Mouse (Mus musculus) heart, postnatal 0 days (tissue): Measurements from ENCODE around the gene Fundc1.

Experiments
- CTCF ChIP-seq: IDR thresholded peaks from 2 replicates; pipeline ENCODE4 v1.5.1; 2016; ENCODE audit warnings: antibody characterized with exemption, control low read depth, low read depth
- EP300 ChIP-seq: IDR thresholded peaks from 2 replicates; pipeline ENCODE4 v1.6.1; 2016; ENCODE audit warnings: antibody characterized with exemption, low read depth

DNA sequence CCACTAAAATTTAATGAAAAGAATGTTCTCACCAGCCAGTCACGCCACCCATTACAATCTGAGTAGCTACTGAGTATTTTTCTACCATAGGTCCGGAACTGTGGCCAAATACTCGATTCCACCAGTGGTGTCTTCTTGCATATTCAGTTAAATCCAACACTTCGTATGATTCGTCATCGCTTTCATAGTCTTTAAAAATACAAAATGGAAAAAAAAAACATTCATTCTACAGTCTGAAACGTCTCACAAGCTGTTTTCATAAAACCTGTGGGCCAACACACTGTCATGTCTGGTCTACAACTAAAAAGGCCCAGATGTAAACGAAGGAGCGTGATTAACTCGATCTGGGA is 879 bp downstream of the Fundc1 start:
- TF ChIP-seq CTCF (no peak), EP300 (no peak)
